Mouse (Mus musculus): ENCODE data around the gene Rnf43.

DNA sequence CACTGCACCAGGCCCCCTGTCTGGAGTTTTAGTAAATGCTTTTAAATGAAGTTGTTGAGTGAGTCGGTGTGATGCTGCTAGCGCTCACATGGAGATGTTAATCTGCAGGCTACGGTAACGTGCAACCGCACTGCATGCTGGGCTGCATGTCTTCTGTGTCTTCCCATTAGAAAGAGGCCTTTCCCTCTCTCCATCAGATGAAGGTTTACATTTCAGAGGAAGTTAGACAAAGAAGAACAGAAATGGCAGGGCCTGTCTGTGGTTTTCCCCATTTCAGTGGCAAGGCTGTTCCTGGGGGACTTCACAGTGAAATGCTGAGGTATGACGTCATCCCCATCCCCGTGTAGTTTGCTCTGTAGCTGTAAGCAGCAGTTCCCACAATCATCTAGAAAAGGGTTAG is 23.9 kb downstream of the Rnf43 start:
- TF ChIP-seq CTCF (IDR thresholded peaks at IDR 0.05; ENCODE audit: extremely low read depth, insufficient read depth, insufficient read length, insufficient replicate concordance) = no peak
- TF ChIP-seq POLR2A (IDR thresholded peaks at IDR 0.05; ENCODE audit: low read depth, low read length) = no peak
